In the genomic region with DNA sequence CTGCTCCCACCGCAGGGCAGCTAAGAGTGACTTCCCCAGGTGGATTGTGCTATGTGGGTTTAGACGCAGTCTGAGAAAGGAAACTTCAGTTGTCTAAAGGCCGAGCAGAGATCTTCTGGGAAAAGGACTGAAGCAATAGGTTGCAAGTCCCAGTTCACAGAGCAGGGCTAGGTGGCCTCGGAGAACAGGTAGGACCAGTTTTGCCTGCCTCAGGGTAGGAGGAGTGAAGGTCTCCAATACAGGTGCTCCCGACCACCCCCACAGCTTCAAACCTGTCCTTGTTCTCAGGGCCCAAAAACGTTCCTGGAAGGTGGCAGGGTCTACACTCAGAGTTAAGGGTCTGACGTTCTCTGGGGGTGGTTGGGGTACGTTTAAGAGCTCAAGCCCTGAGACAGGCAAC, we compare ENCODE assay signal across 8 mouse cellular contexts. TPM values are rescaled to one million over a fixed set of nuclear protein-coding genes. Genes with fewer than 3 reads are reported as not detected.
DNase-seq lines count a peak whose midpoint lies in the region; ATAC-seq and TF ChIP-seq lines count a peak whose summit lies in the region.

A gene (plus strand): TSS at position 343 of the 400 bp plus-strand sequence.

- no peak for TF ChIP-seq POLR2A in cerebellum, adult 2 months (IDR thresholded peaks at IDR 0.05; ENCODE audit: borderline replicate concordance, insufficient read depth, low read length)

- DNase-seq in cerebellum, adult 2 months: no peak
- no peak for DNase-seq in cerebellum, adult 11-12 months
- DNase-seq in lung, embryonic 14.5 days: peak; percentile 77
- no peak for DNase-seq in cerebellum, postnatal 36 days

- no peak for TF ChIP-seq CTCF in cerebellum, adult 2 months (IDR thresholded peaks at IDR 0.05; ENCODE audit: borderline replicate concordance, insufficient read depth, low read depth, low read length)
- no peak for TF ChIP-seq CTCF in lung, embryonic 14.5 days (IDR thresholded peaks at IDR 0.05; ENCODE audit: low read depth)

- H3K27me3 ChIP-seq in cerebellum, adult 2 months (ENCODE audit: control insufficient read depth, insufficient read depth, low read length): no peaks in the 10 kb centered on the region
- no peaks in the 10 kb centered on the region for H3K27me3 ChIP-seq in embryonic facial prominence, embryonic 12.5 days
- no peaks in the 10 kb centered on the region for H3K27me3 ChIP-seq in heart, embryonic 12.5 days (replicated peaks)
- no peaks in the 10 kb centered on the region for H3K27me3 ChIP-seq in kidney, embryonic 16.5 days (ENCODE audit: insufficient read depth, low read length)
- no peaks in the 10 kb centered on the region for H3K27me3 ChIP-seq in lung, embryonic 14.5 days (ENCODE audit: insufficient read depth, low read length)
- no peaks in the 10 kb centered on the region for H3K27me3 ChIP-seq in stomach, embryonic 14.5 days (ENCODE audit: control insufficient read depth, insufficient read depth, low read length)

- no peaks in the 10 kb centered on the region for H3K9me3 ChIP-seq in embryonic facial prominence, embryonic 12.5 days
- no peaks in the 10 kb centered on the region for H3K9me3 ChIP-seq in heart, embryonic 12.5 days (replicated peaks)
- H3K9me3 ChIP-seq in kidney, embryonic 16.5 days (ENCODE audit: low read length): no peaks in the 10 kb centered on the region
- no peaks in the 10 kb centered on the region for H3K9me3 ChIP-seq in lung, embryonic 14.5 days (ENCODE audit: low read depth, low read length)
- H3K9me3 ChIP-seq in stomach, embryonic 14.5 days (ENCODE audit: control insufficient read depth, low read depth, low read length): no peaks in the 10 kb centered on the region; the same call in 1 of the 2 replicates

- peak; percentile 54; the same call in 1 of the 2 replicates for ATAC-seq in embryonic facial prominence, embryonic 12.5 days (ENCODE audit: insufficient number of reproducible peaks, insufficient read depth, low FRiP score, low TSS enrichment)
- no peak for ATAC-seq in heart, embryonic 12.5 days (ENCODE audit: insufficient number of reproducible peaks, low FRiP score)
- ATAC-seq in kidney, embryonic 16.5 days (ENCODE audit: low FRiP score, low TSS enrichment): peak; percentile 77
- peak; percentile 74 for ATAC-seq in lung, embryonic 14.5 days (ENCODE audit: insufficient read depth)
- ATAC-seq in stomach, embryonic 14.5 days (ENCODE audit: insufficient number of reproducible peaks, insufficient read depth, low FRiP score, low read depth): peak; percentile 85

- H3K27ac ChIP-seq in cerebellum, adult 2 months (ENCODE audit: insufficient read depth, low read length): no peak within 1 kb of the TSS
- H3K27ac ChIP-seq in embryonic facial prominence, embryonic 12.5 days: peak within 1 kb of the TSS; percentile 67; the same call in 1 of the 2 replicates
- no peak within 1 kb of the TSS for H3K27ac ChIP-seq in heart, embryonic 12.5 days (ENCODE audit: poor library complexity, severe bottlenecking)
- peak within 1 kb of the TSS; percentile 93 for H3K27ac ChIP-seq in kidney, embryonic 16.5 days (ENCODE audit: low read length)
- peak within 1 kb of the TSS; percentile 92 for H3K27ac ChIP-seq in lung, embryonic 14.5 days (ENCODE audit: low read depth)
- H3K27ac ChIP-seq in stomach, embryonic 14.5 days (ENCODE audit: low read length): peak within 1 kb of the TSS; percentile 88

- no peaks in the 10 kb centered on the region for H3K36me3 ChIP-seq in embryonic facial prominence, embryonic 12.5 days
- H3K36me3 ChIP-seq in heart, embryonic 12.5 days: no peaks in the 10 kb centered on the region
- no peaks in the 10 kb centered on the region for H3K36me3 ChIP-seq in kidney, embryonic 16.5 days (ENCODE audit: insufficient read depth, low read length)
- no peaks in the 10 kb centered on the region for H3K36me3 ChIP-seq in lung, embryonic 14.5 days (ENCODE audit: insufficient read depth)
- H3K36me3 ChIP-seq in stomach, embryonic 14.5 days (ENCODE audit: control insufficient read depth, insufficient read depth, low read length): no peaks in the 10 kb centered on the region

- H3K9ac ChIP-seq in embryonic facial prominence, embryonic 12.5 days: no peak within 1 kb of the TSS
- H3K9ac ChIP-seq in heart, embryonic 12.5 days: no peak within 1 kb of the TSS
- no peak within 1 kb of the TSS; the same call in 1 of the 2 replicates for H3K9ac ChIP-seq in kidney, embryonic 16.5 days (replicated peaks; ENCODE audit: low read length)
- no peak within 1 kb of the TSS; the same call in 1 of the 2 replicates for H3K9ac ChIP-seq in lung, embryonic 14.5 days
- no peak within 1 kb of the TSS for H3K9ac ChIP-seq in stomach, embryonic 14.5 days (replicated peaks; ENCODE audit: low read depth, low read length)

- H3K4me2 ChIP-seq in embryonic facial prominence, embryonic 12.5 days (replicated peaks): no peak within 1 kb of the TSS
- no peak within 1 kb of the TSS for H3K4me2 ChIP-seq in heart, embryonic 12.5 days
- no peak within 1 kb of the TSS; the same call in 1 of the 2 replicates for H3K4me2 ChIP-seq in kidney, embryonic 16.5 days (replicated peaks; ENCODE audit: low read depth, low read length)
- H3K4me2 ChIP-seq in lung, embryonic 14.5 days: peak within 1 kb of the TSS; percentile 42; the same call in 1 of the 2 replicates
- peak within 1 kb of the TSS; percentile 21; the same call in 1 of the 2 replicates for H3K4me2 ChIP-seq in stomach, embryonic 14.5 days (replicated peaks; ENCODE audit: low read depth, low read length)

- 59% methylated on average over 8 of the region's 8 CpGs for WGBS in cerebellum, adult 2 months
- WGBS in embryonic facial prominence, embryonic 12.5 days: 43% methylated on average over 8 of the region's 8 CpGs
- 46% methylated on average over 8 of the region's 8 CpGs for WGBS in heart, embryonic 12.5 days
- WGBS in kidney, embryonic 16.5 days: 46% methylated on average over 8 of the region's 8 CpGs
- WGBS in lung, embryonic 14.5 days: 34% methylated on average over 8 of the region's 8 CpGs
- WGBS in stomach, embryonic 14.5 days: 43% methylated on average over 8 of the region's 8 CpGs

- H3K4me1 ChIP-seq in cerebellum, adult 2 months (ENCODE audit: control insufficient read depth, insufficient read depth, low read length): no peaks in the 10 kb centered on the region
- no peaks in the 10 kb centered on the region; the same call in 1 of the 2 replicates for H3K4me1 ChIP-seq in embryonic facial prominence, embryonic 12.5 days
- H3K4me1 ChIP-seq in heart, embryonic 12.5 days (replicated peaks): no peaks in the 10 kb centered on the region
- no peaks in the 10 kb centered on the region; the same call in 1 of the 2 replicates for H3K4me1 ChIP-seq in kidney, embryonic 16.5 days (ENCODE audit: insufficient read depth, low read length)
- no peaks in the 10 kb centered on the region for H3K4me1 ChIP-seq in lung, embryonic 14.5 days (ENCODE audit: insufficient read depth)
- 0 out of 2 replicates have a peak, but pooled peaks cover 3% of the 10 kb centered on the region for H3K4me1 ChIP-seq in stomach, embryonic 14.5 days (ENCODE audit: control insufficient read depth, insufficient read depth, low read length)

- H3K4me3 ChIP-seq in cerebellum, adult 2 months (replicated peaks; ENCODE audit: insufficient read depth, low read depth, low read length): no peak within 1 kb of the TSS
- H3K4me3 ChIP-seq in embryonic facial prominence, embryonic 12.5 days: no peak within 1 kb of the TSS
- H3K4me3 ChIP-seq in heart, embryonic 12.5 days: no peak within 1 kb of the TSS
- no peak within 1 kb of the TSS for H3K4me3 ChIP-seq in kidney, embryonic 16.5 days (ENCODE audit: low read length)
- no peak within 1 kb of the TSS for H3K4me3 ChIP-seq in lung, embryonic 14.5 days (ENCODE audit: low read depth, low read length)
- H3K4me3 ChIP-seq in stomach, embryonic 14.5 days (ENCODE audit: low read depth, low read length): no peak within 1 kb of the TSS

RNA-seq across cellular contexts. Expression of the gene that starts here (rescaled TPM):
- 307 and 356 TPM in 2 replicates for polyA plus RNA-seq in cerebellum, adult 2 months (2012; rRNA removed)
- 29.3 and 29.4 TPM in 2 replicates for polyA plus RNA-seq in embryonic facial prominence, embryonic 12.5 days (2016; fragmentation: Nextera tagmentation; extraction: Ambion mirVana)
- 23.3 and 24.4 TPM in 2 replicates for polyA plus RNA-seq in heart, embryonic 12.5 days (2016; fragmentation: Nextera tagmentation; extraction: Ambion mirVana)
- polyA plus RNA-seq in kidney, embryonic 16.5 days (2015; fragmentation: Nextera tagmentation; extraction: Ambion mirVana): 18.0 and 20.7 TPM in 2 replicates
- polyA plus RNA-seq in lung, embryonic 14.5 days (2014; fragmentation: Nextera tagmentation; extraction: Ambion mirVana): 14.9 and 15.0 TPM in 2 replicates
- 18.4 and 19.1 TPM in 2 replicates for polyA plus RNA-seq in stomach, embryonic 14.5 days (2014; fragmentation: Nextera tagmentation; extraction: Ambion mirVana)

Comparison
In these comparisons a context has a peak if more than half of its experiments do, and no peak if none do; other contexts are left out.
1. RNA of the gene that starts here (polyA plus RNA-seq): 307 to 356 TPM in cerebellum, adult 2 months; 29.3 to 29.4 TPM in embryonic facial prominence, embryonic 12.5 days, 23.3 to 24.4 TPM in heart, embryonic 12.5 days, 18.4 to 19.1 TPM in stomach, embryonic 14.5 days, 18.0 to 20.7 TPM in kidney, embryonic 16.5 days and 14.9 to 15.0 TPM in lung, embryonic 14.5 days; every median in the first group is over 10 times any median in the second.
2. H3K27ac ChIP-seq: peak in embryonic facial prominence, embryonic 12.5 days (single experiment), kidney, embryonic 16.5 days (single experiment), lung, embryonic 14.5 days (single experiment) and stomach, embryonic 14.5 days (single experiment); none in cerebellum, adult 2 months (single experiment) and heart, embryonic 12.5 days (single experiment).
3. H3K4me2 ChIP-seq: peak in lung, embryonic 14.5 days (single experiment) and stomach, embryonic 14.5 days (single experiment); none in embryonic facial prominence, embryonic 12.5 days (single experiment), heart, embryonic 12.5 days (single experiment) and kidney, embryonic 16.5 days (single experiment).